Mouse (Mus musculus) spleen, postnatal 10 days (tissue): ENCODE results near the gene Lrrc36.

ENCODE experiments used
- DNase-seq, 2 experiments: peaks; one replicate each; pipeline ENCODE4 v3.0.0; 2021 to 2022; ENCODE audit warnings: low spot score in 2 of 2

Gene Lrrc36

DNA sequence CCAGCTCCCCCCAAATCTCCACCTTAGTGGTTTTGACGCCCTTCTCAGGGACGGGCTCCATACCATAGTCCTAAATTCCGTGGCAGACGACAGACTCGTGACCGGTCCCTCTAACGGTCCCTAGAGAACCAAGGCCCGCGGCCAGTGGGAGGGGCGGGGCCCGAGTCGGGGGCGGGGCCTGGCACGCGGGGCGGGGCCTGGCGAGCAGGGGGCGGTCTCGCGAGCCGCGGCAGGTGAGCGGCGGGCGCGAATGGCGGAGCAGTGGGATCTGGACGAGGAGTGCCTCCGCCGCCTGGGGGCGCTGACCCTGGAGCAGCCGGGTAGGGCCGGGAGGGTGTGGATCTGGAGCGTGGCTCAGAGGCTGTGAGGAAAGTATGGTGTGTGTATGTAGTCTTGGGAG lies at the start of gene Lrrc36, which contains the start of gene Kctd19:
Gene Lrrc36, plus strand, starts transcription at position 181 of the 400 bp plus-strand sequence.
Gene Kctd19, minus strand, starts transcription at position 112 of the 400 bp plus-strand sequence.
- DNase-seq, result peak; percentile 38 to 67

DNA sequence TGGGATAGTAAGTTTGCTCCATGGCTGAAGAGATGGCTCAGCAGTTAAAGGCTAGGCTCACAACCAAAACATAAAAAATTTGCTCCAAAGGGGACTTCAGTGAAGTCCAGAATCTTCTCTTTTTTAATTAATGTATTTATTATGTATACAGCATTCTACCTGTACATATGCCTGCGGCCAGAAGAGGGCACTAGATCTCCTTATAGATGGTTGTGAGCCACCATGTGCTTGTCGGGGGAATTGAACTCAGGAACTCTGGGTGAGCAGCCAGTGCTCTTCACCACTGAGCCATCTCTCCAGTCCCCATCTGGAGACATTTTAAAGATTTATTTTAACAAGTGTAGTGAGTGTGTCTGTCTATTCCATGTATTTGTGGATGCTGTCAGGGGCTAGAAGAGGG lies 46.3 kb upstream of the Lrrc36 start:
- DNase-seq, result peak in 1 of 2 experiments; percentile 47

DNA sequence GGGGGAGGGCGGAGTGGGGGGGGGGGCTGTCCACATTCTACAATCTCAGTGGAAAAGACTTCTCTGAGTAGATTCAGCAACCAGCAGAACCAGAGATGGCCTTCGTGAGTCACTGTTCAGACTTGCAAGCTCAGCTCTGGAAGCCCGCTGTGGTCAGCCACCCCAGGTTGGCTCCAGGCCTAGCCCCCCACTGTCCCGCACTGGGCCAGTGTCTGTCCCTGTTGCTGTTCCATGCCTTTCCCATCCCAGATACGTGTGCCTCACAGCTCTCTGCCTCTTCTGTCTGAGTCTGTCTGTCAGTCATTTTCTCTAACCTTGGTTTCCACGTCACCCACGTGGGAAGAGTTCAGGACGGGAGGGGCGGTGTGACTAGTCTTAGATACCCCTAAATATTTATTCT lies 40.9 kb upstream of the Lrrc36 start:
- DNase-seq, result no peak

DNA sequence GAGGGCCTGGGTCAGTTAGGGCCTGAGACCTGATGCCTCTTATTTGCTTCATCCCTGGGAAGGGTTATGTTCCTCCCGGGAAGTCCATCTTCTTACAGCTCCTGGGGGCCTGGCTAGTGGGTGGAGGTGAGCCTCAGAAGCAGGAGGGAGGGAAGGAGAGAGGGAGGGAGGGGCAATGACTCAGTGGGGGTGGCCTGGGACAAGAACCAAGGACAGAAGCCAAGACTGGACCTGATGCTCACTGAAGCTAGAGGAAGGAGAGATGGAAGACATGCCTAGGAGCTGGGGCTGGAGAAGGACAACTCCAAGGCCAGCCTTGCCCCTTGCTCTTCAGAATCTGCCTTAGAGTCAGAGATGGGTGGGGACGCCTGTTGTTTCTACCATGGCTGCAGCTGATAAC lies 40.3 kb upstream of the Lrrc36 start, which contains the start of gene Plekhg4:
Gene Plekhg4, plus strand, starts transcription at position 243 of the 400 bp plus-strand sequence.
- no peak for DNase-seq

DNA sequence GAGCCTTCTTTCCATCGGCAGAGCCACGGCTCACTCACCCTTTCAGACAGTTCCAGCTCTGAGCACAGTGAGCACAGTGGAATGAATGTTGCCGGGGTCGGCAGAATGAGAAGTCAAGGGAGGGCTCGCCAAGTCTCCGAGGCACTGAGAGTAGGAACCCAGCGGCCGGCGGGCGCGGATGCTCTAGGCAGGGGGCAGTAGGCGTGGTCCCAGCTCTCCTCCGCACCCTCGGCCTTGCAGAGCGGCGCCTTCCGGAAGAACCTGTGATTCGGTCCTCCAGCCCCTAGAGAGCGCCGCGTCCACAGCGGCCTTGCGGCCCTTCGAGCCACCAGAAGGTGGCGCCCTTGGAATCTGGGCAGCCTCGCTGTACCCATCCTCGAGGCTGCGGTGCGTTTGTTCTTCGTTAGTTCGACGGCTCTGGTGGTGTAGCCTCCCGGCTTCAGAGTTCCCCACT lies 38.8 kb upstream of the Lrrc36 start:
- peak in 1 of 2 experiments; percentile 65 for DNase-seq

DNA sequence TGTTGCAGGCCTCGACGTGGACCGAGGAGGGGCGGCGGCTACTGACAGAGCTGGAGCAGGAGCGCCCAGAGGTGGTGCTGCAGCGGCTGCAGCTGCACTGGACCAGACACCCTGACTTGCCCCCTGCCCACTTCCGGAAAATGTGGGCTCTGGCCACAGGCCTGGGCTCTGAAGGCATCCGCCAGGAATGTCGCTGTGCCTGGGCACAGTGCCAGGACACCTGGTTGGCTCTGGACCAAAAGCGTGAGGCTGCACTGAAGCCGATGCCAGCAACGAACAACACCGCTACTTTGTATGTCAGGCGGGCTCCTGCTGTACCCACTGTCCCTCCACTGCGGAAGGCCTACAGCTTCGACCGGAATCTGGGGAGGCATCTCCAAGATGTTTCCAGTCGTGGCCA lies 34.7 kb upstream of the Lrrc36 start:
- no peak for DNase-seq

DNA sequence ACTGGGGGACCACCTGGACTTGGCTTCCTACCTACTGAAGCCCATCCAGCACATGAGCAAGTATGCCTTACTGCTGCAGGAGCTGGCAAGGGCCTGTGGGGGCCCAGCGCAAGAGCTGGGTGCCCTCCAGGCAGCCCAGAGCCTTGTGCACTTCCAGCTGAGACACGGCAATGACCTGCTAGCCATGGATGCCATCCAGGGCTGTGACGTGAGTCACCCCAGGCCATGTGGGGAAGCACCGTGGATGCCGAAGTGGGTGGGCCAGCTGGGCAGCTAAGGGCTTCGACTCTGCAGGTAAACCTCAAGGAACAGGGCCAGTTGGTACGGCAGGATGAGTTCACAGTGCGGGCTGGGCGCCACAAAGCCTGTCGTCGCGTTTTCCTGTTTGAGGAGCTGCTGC lies 33.1 kb upstream of the Lrrc36 start:
- no peak for DNase-seq

DNA sequence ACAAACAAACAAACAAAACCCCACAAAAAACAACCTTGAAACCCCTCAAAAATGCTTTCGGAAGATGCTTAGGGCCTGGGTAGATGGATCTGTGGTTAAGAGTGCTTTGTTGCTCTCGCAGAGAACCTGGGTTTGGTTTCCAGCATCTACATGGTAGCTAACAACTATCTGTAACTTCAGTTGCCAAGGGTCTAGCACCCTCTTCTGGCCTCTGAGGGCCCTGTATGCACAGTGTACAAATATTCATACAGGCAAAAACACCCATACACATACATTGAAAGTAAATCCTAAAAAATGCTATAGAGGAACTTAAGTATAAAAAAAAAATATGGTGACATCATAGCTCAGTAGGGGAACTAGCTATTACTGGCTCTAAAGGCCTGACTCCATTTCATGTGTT lies 29.3 kb upstream of the Lrrc36 start:
- no peak for DNase-seq

DNA sequence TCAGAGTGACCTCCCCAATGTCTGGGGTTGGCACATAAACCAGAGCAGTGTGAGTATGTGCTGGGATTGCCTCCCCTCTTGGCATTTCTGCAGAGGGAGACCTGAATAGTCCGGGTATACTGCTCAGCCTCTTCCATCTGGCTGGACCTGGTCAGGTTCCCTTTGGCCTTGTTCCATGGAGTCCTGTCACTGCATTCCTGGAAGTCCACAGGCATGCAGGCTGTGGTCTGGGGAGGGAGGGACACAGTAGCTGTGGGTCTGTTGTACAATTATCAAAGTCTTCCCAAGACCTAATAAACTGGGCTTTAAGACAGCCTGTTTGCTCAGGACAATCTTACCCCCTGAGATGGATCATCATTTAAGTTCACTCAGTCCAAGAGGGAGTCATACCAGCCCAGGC lies 26.2 kb upstream of the Lrrc36 start:
- DNase-seq, result no peak

DNA sequence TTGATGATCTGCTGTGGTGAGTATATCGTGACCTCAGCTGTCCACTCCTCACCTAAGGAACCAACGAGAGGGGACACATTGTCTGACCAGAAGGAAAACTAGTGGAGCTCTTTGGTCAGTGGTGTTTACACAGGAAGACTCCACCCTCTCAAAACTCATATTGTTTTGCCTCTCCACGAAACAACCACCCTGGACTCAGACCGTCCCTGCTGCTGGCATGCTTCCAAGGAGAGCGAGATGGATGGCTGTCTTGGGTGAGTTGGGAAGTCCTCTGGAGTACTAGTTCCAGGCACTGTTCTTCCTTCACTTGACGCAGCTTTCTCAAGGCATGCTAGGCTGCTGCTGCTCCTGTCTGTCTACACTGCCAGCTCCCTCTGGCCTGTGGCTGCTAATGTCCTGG lies 24.3 kb upstream of the Lrrc36 start:
- no peak for DNase-seq

DNA sequence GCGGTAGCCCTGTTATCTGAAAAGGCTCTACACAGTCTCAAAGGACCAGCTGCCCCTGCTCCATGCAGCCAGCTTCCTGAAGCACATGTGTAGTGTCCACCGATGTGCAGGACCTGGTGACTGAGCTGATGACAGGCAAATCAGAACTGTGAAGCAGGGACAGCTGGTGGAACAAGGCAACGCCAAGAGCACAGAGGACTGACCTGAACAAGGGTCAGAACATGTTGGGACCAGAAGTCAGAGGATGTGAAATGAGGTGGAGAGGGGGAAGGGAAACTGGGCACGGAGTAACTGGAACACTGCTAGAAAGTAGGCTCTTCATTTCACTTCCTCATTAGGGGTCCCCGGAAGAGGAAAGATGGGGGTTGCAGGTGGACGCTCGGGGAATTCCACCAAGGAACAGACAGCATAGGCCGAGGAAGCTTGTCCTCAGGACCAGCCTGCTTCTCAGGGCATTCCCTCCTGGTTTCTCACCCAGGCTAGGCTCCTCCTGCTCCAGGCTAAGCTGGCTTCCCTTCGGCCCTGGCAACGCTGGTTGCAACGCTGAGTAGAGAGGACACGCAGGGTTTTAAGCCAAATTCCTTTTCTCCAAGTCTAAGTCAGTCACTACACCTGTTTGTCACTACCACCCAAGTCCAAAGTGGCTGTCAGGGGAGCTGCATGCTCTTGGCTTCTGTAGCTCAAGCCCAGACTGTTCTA lies 20.1 kb upstream of the Lrrc36 start:
- DNase-seq, result no peak

DNA sequence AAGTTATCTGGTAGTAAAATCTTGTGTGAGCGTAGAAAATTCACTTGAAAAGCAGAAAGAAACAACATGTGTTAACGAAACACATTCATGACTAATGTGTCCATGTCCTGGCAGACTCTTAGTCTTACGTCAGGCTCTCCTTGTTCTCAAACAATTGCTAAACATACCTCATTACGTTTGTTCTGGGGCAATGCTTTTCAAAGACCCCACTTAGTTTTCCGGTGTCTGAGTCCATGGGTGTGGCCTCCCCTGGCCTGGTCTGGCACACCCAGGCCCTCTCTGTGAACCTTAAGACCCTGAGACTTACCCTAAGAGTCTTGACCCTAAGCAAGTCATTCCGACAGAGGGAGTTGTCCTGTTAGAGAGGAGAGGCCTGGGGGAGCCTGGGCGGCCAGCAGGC lies 19.5 kb upstream of the Lrrc36 start:
- DNase-seq, result no peak

DNA sequence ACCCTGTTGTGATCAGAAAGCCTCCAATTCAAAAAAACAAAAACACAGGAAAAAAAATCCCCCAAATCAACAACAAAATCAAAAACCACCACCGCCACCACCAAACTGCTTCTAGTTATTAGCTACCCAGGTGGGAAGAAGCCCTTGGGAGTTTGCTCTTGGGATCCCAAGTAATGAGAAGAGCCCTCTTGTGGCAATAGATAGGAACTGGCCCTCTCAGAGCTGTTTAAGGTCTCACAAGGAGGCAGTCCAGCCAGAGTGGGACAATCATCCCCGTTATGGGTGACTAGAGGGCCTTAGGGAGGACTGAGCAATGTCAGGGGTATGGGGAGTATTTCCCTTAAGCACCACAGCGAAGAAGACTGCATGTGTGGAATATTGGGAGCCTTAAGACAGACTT lies 15.6 kb upstream of the Lrrc36 start:
- peak in 1 of 2 experiments; percentile 40 for DNase-seq

DNA sequence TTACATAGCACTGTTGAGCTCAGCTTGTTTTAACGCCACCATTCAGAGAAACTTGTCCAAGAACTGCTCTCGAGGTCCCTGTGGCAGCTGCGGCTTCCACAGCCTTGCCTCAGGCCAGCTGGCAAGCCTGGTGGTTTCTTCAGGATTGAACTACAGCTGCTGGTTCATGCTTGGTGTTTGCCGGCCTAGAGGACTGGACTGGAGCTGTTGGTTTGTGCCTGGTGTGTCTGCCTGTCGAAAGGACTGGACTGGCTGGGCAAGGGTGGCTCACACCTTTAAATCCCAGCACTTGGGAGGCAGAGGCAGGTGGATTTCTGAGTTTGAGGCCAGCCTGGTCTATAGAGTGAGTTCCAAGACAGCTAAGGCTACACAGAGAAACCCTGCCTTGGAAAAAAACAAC lies 13.4 kb upstream of the Lrrc36 start:
- DNase-seq, result no peak

DNA sequence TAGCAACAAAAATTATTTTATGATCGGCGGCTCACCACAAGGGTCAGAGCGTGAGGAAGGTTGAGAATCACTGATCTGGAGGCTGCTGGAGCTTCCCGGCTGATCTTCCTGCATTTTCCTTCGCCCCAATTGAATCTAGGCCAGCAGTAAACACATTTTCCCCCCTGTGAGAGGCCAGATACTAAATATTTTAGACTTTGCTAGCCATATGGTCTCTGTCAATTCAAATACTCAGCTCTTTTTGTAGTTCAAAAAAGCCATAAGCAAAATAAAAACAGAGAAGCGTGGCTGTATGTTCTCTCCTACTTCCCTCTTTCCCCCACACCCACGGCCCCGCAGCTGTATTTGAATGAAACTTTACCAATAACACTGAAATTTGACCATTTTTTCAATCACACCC lies 9.9 kb upstream of the Lrrc36 start:
- DNase-seq, result no peak

DNA sequence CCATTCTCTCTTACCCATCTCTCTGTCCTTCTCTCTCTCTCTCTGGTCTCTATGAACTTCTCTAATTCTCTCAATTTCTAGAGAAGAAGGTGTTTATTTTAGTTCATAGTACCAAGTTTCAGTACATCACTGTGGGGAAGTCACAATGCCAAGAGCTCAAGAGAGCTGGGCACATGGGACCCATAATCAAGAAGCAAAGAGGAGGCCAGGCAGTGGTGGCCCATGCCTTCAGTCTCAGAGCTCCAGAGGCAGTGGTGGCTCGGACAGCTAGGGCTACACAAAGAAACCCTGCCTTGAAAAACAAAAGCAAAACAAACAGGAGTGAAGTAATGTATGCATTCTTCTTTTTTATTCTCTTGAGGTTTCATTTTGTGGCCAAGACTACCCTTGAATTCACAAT lies 8.9 kb upstream of the Lrrc36 start:
- no peak for DNase-seq

DNA sequence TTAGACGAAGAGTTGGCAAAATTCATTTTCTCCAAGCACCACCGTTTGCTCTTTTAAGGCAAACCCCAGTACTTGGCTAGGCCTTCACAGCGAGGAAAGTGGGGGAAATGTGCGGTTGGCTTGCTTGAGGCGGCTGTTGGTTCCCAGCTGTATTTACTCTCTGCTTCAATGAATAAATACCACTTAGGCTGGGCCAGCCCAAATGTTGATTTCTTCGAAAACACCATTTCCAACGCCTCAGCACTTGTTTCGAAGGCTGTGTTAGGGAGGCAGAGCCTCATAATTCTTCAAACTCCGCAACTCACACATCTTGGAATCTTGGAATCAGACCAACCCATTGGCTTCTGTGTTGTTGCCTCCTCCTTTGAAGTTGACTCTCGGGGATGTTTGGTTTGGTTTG lies 7.0 kb upstream of the Lrrc36 start:
- DNase-seq, result no peak

DNA sequence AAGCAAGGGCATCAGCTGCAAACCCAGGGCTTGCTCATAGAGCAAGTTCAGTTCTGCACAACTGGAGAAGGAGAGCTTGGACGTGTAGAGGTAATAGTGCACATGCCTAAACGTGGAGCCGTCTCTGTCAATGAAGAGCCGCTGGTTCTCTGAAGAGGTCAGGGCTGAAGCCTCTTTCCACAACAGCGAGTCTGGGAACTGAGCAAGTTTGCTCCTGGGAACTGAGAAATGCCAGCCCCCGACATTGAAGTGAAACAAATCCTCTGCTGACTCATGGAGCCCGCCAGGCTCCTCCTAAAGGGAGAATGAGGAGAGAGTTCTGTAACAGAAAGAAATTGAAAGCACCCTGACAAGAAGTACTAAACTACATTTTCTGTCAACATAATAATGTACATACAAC lies 5.0 kb upstream of the Lrrc36 start:
- no peak for DNase-seq

DNA sequence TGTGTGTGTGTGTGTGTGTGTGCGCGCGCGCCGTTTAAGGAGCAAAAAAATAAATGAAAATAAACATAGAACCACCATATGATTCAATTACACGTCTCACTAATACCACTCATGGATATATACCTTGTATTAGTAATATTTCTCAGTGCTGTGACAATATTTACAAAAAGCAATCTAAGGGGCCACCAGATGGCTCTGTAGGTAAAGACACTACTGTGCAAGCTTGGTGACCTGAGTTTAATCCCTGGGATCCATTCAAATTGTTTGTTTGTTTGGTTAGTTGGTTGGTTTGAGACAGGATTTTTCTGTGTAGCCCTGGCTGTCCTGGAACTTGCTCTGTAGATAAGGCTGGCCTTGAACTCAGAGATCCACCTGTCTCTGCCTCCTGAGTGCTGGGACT lies 3.4 kb upstream of the Lrrc36 start:
- DNase-seq, result no peak

DNA sequence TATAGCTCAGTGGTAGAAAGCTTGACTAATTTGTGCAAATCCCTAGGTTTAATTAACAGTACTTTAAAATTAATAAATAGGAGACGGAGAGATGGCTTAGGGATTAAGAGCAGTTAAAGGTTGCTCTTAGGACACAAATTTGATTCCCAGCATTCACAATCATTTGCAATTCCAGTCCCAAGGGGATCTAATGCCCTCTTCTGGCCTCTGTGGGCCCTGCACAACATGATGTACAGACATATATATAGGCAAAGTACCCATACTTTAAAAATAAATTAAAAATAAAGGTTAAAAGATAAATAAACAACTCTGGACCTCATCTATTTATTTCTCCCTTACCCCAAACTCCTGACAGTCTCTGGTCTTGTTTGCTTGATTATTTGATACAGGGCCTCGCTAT lies 5.6 kb downstream of the Lrrc36 start:
- DNase-seq, result peak in 1 of 2 experiments; percentile 36

DNA sequence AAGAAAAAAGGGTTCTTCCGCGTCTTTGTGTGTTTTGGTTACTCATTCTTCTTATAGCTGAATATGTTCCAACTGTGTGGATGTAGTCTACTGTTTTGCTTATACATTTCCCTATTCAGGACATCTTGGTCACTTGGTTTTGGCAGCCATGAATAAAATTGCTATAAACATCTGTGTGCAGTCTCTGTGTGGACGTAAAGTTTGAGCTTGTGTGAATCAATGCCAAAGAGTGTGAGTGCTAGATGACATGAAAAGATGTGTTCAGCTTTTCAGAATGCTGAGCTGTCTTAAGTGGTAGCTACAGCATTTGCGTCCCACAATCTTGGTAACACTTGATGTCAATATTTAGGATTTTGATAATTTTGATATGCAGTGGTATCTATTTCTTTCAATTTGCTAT lies 6.4 kb downstream of the Lrrc36 start:
- DNase-seq, result no peak

DNA sequence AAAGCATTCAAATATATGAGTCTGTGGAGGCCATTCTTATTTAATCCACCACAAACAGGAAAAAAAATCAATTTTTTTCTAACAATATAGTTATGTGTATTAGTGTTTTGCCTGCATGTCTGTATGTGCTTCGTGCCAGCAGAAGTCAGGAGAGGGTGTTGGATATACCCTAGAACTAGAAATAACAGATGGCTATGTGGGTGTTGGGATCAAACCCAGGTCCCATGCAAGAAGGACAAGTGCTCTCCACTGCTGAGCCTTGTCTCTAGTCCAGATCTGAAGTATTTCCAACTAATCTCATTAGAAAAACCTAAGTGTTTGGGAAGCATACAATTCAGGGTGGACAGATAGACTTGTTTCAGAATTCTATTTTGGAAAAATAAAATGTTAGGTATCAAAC lies 8.6 kb downstream of the Lrrc36 start:
- DNase-seq, result no peak

DNA sequence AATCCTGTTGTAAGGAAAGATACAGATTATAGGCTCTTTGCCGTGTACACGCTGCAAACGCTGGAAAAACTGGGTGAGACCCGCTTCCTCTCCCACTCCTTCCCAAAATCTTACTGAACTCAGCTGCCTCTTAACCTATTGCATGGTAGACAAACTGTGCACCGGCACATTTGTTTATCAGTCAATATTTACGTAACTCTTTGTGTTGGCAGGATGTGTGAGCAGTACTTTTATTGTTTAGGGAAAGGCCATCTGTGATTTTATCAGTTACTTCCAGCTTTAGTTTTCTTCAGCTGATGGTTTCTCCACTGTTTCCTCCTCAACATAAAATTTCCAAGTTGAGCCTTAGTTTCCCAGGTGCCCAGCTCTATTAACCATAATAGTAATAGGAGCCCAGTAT lies 13.5 kb downstream of the Lrrc36 start:
- no peak for DNase-seq
